In the genomic region with DNA sequence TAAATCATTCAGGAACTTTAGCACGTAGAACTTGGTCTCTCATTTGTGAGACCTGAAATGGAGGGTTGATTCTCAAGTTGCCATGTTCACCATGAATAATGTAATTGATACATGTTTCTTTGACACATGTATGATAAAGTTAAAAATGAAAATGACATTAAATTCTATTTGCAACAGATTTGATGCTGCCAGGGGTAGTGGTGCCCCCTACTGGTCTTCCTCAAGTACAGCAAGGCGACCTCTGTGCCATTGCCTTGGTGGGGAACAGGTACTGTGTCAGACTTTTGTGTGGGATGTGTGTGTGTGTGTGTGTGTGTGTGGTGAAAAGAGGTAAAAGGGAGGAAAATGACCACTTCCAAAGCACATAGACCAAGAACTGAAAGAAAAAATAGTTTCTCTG, we compare ENCODE assay signal across 10 mouse cellular contexts. TPM values are rescaled to one million over a fixed set of nuclear protein-coding genes. Genes with fewer than 3 reads are reported as not detected.
A peak's percentile ranks its signal among the peaks of the same experiment; 100 is the strongest.
DNase-seq lines count a peak whose midpoint lies in the region; ATAC-seq and TF ChIP-seq lines count a peak whose summit lies in the region.
"Had no signal": no experiment of that assay in that cellular context is flagged by ENCODE, and none has a peak within 500 bp of the region (broad histone marks: within the 10 kb centered on the region; RNA-seq: fewer than 3 reads in every experiment).

No protein-coding gene starts in this region.

- peak; percentile 64 for DNase-seq in hindbrain, embryonic 11.5 days (ENCODE audit: low spot score)
- peak; percentile 70 for DNase-seq in 3T3-L1 (ENCODE audit: low read depth, low spot score)
- DNase-seq in cerebellum, postnatal 36 days: peak; percentile 27 to 38
- peak; percentile 31 to 49 for DNase-seq in lung, adult 18-20 months
- peak; percentile 50 for DNase-seq in stomach, postnatal 0 days (ENCODE audit: low spot score)
- no peak for DNase-seq in Muller cell, postnatal 12 days (ENCODE audit: inconsistent ontology term)

- H3K4me2 ChIP-seq in hindbrain, embryonic 11.5 days (replicated peaks; ENCODE audit: low read depth, low read length): no peak overlapping the region
- no peak overlapping the region for H3K4me2 ChIP-seq in hindbrain, embryonic 13.5 days
- no peak overlapping the region for H3K4me2 ChIP-seq in stomach, postnatal 0 days (replicated peaks; ENCODE audit: low read depth)

- no peak for ATAC-seq in hindbrain, embryonic 11.5 days (ENCODE audit: low FRiP score)
- no peak for ATAC-seq in hindbrain, embryonic 13.5 days (ENCODE audit: low FRiP score)
- peak; percentile 26 for ATAC-seq in CD4-positive, CD25-positive, alpha-beta regulatory T cell, adult 4 months
- ATAC-seq in stomach, postnatal 0 days (ENCODE audit: low FRiP score, low TSS enrichment): no peak

- no peak for TF ChIP-seq EP300 in stomach, postnatal 0 days (optimal IDR thresholded peaks at IDR 0.05)

- 55% methylated on average over 2 of the region's 2 CpGs for WGBS in hindbrain, embryonic 11.5 days
- 56% methylated on average over 2 of the region's 2 CpGs for WGBS in hindbrain, embryonic 13.5 days
- 51% methylated on average over 2 of the region's 2 CpGs for WGBS in stomach, postnatal 0 days

- no peaks in the 10 kb centered on the region for H3K9me3 ChIP-seq in hindbrain, embryonic 11.5 days (ENCODE audit: control insufficient read depth, low read length)
- H3K9me3 ChIP-seq in hindbrain, embryonic 13.5 days: no peaks in the 10 kb centered on the region
- no peaks in the 10 kb centered on the region for H3K9me3 ChIP-seq in stomach, postnatal 0 days (ENCODE audit: control insufficient read depth, low read length)
- H3K9me3 ChIP-seq: megakaryocyte, embryonic 14.5 days had no signal

- no peaks in the 10 kb centered on the region for H3K36me3 ChIP-seq in hindbrain, embryonic 11.5 days (ENCODE audit: control insufficient read depth, insufficient read depth, low read length)
- H3K36me3 ChIP-seq in hindbrain, embryonic 13.5 days: peaks cover 23% of the 10 kb centered on the region
- H3K36me3 ChIP-seq in stomach, postnatal 0 days (ENCODE audit: control insufficient read depth, insufficient read depth, low read length): peaks cover 3% of the 10 kb centered on the region

- H3K27ac ChIP-seq in hindbrain, embryonic 11.5 days (ENCODE audit: low read depth, low read length): no peak overlapping the region
- no peak overlapping the region for H3K27ac ChIP-seq in hindbrain, embryonic 13.5 days
- no peak overlapping the region for H3K27ac ChIP-seq in stomach, postnatal 0 days (replicated peaks)

- H3K4me3 ChIP-seq in hindbrain, embryonic 11.5 days (ENCODE audit: low read depth, low read length): no peak overlapping the region
- no peak overlapping the region for H3K4me3 ChIP-seq in hindbrain, embryonic 13.5 days
- no peak overlapping the region for H3K4me3 ChIP-seq in stomach, postnatal 0 days (ENCODE audit: low read depth, low read length)
- H3K4me3 ChIP-seq: erythroblast, embryonic 14.5 days; megakaryocyte, embryonic 14.5 days had no signal

- H3K9ac ChIP-seq in hindbrain, embryonic 11.5 days (ENCODE audit: low read depth, low read length): no peak overlapping the region
- H3K9ac ChIP-seq in hindbrain, embryonic 13.5 days: no peak overlapping the region
- no peak overlapping the region for H3K9ac ChIP-seq in stomach, postnatal 0 days (ENCODE audit: low read length)

- no peaks in the 10 kb centered on the region for H3K27me3 ChIP-seq in hindbrain, embryonic 11.5 days (ENCODE audit: control insufficient read depth, insufficient read depth, low read length)
- H3K27me3 ChIP-seq in hindbrain, embryonic 13.5 days: peaks cover 9% of the 10 kb centered on the region; the same call in 1 of the 2 replicates
- no peaks in the 10 kb centered on the region for H3K27me3 ChIP-seq in stomach, postnatal 0 days (ENCODE audit: control insufficient read depth, insufficient read depth, low read length)
- H3K27me3 ChIP-seq: megakaryocyte, embryonic 14.5 days had no signal

- peak; percentile 93 for TF ChIP-seq CTCF in stomach, postnatal 0 days (IDR thresholded peaks at IDR 0.05; ENCODE audit: low read depth)

- no peaks in the 10 kb centered on the region for H3K4me1 ChIP-seq in hindbrain, embryonic 11.5 days (replicated peaks; ENCODE audit: control insufficient read depth, insufficient read depth, low read length)
- peaks cover 15% of the 10 kb centered on the region for H3K4me1 ChIP-seq in hindbrain, embryonic 13.5 days (replicated peaks)
- no peaks in the 10 kb centered on the region for H3K4me1 ChIP-seq in stomach, postnatal 0 days (replicated peaks; ENCODE audit: control insufficient read depth, insufficient read depth)

RNA-seq across cellular contexts. Expression of a gene that starts 2.5 kb away (rescaled TPM):
- 53.3 and 54.4 TPM in 2 replicates for polyA plus RNA-seq in hindbrain, embryonic 11.5 days (2014; fragmentation: Nextera tagmentation; extraction: Ambion mirVana)
- polyA plus RNA-seq in hindbrain, embryonic 13.5 days (2015; fragmentation: Nextera tagmentation; extraction: Ambion mirVana): 52.7 and 52.8 TPM in 2 replicates
- polyA plus RNA-seq in CD4-positive, CD25-positive, alpha-beta regulatory T cell, adult 4 months (2017; shearing (Covaris generic)): 10 to 100 TPM; 52.0 to 75.1 TPM
- polyA plus RNA-seq in stomach, postnatal 0 days (2015; fragmentation: Nextera tagmentation; extraction: Ambion mirVana): 36.3 and 38.8 TPM in 2 replicates

RNA-seq across cellular contexts. Expression of a gene that starts 17.3 kb away (rescaled TPM):
- 10.6 and 11.6 TPM in 2 replicates for polyA plus RNA-seq in hindbrain, embryonic 11.5 days (2014; fragmentation: Nextera tagmentation; extraction: Ambion mirVana)
- 15.5 and 15.6 TPM in 2 replicates for polyA plus RNA-seq in hindbrain, embryonic 13.5 days (2015; fragmentation: Nextera tagmentation; extraction: Ambion mirVana)
- polyA plus RNA-seq in CD4-positive, CD25-positive, alpha-beta regulatory T cell, adult 4 months (2017; shearing (Covaris generic)): under 1 TPM in 1 of 2 experiments, not detected in 1; 0.19 TPM
- 1.4 TPM in 2 replicates for polyA plus RNA-seq in stomach, postnatal 0 days (2015; fragmentation: Nextera tagmentation; extraction: Ambion mirVana)

RNA-seq across cellular contexts. Expression of a gene that starts 57.8 kb away (rescaled TPM):
- 39.8 and 43.7 TPM in 2 replicates for polyA plus RNA-seq in hindbrain, embryonic 11.5 days (2014; fragmentation: Nextera tagmentation; extraction: Ambion mirVana)
- polyA plus RNA-seq in hindbrain, embryonic 13.5 days (2015; fragmentation: Nextera tagmentation; extraction: Ambion mirVana): 22.0 and 23.1 TPM in 2 replicates
- 10 to 100 TPM in 1 of 2 experiments, 1 to 10 TPM in 1; 5.6 to 10.9 TPM for polyA plus RNA-seq in CD4-positive, CD25-positive, alpha-beta regulatory T cell, adult 4 months (2017; shearing (Covaris generic))
- polyA plus RNA-seq in stomach, postnatal 0 days (2015; fragmentation: Nextera tagmentation; extraction: Ambion mirVana): 34.6 and 35.4 TPM in 2 replicates
